Mouse (Mus musculus): ENCODE measurements around the gene Afg3l1.
A peak's percentile ranks its signal among the peaks of the same experiment; 100 is the strongest.
"Not testable (repeated sequence)": the region's sequence is repeated elsewhere in the genome, so short reads cannot be mapped to it uniquely, and the experiment has no call there.

Gene Afg3l1

DNA sequence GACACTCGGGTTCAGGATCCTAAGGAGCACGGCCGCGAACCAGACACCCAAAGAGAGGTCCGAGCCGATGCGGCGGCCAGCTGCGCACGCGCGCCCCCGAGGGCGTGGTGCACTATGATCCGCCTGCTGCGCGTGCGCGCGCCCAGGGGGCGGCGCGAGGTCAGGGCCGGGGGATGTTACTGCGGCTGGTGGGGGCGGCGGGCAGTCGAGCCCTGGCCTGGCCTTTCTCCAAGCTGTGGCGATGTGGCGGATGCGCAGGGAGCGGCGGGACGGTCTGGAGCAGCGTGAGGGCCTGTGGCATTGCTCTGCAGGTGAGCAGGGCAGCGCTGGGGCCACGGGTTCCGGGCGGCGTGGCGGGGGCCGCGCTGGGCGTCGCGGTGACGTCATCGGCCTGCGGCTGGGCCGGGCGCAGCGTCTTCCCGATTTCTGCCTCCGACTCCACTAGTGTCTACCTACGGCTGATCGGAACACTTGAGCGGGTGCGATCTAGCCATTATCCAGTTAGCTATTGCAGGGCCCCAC is at the start of gene Afg3l1:
Gene Afg3l1 (plus strand): TSS at position 167 of the 522 bp plus-strand sequence.
- peak; percentile 89 to 91 for DNase-seq (ENCODE audit: low spot score in 2 of 2)

DNA sequence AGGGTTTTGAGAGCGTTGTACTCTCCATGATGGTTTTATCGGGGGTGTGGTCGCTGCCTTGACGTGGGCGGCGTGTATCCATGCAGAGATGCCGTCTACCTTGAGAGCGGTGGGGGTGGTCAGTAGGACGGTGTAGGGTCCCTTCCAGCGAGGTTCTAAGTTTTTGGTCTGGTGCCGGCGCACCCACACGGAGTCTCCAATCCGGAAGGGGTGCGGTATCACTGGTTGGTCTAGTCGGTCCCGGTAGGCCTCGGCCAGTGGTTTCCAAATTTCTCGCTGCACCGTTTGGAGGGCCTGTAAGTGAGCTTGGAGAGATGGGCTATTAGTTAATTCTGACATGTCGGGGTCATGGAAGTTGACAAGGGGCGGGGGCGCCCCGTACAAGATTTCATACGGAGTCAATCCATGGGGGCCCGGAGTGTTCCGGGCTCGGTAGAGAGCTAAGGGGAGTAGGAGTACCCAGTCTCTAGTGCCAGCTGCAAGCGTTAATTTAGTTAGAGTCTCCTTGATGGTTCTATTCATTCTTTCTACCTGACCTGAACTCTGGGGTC is 49.3 kb upstream of the Afg3l1 start:
- no peak for DNase-seq (ENCODE audit: low spot score in 2 of 2)

DNA sequence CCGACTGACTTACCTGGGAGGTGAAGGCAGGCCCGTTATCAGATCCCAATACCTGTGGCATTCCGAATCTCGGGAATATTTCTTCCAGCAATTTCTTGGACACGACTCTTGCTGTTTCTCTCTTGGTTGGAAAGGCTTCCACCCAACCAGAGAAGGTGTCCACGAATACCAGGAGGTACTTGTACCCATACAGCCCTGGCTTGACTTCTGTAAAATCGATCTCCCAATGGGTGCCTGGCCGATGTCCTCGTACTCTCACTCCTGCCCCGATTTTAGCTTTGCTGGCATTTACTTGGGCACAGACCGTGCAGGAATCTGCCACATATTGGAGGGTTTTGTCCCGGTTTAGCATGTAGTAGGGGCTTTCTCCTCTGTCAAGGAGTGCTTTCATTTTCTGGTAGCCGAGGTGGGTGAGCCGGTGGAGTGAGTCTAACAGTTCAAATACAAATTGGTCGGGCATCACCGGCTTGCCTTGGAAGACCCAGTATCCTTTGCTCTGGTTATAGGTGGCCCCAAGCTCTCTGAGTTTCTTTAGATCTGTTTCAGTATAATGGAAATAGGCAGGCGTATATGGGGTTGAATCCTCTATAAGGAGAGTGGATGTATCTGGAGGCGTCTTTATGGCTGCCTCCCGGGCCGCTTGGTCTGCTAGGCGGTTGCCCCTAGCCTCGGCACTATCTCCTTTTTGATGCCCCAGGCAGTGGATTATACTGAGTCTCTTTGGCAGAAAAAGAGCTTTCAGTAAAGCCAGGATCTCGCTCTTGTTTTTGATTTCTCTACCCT is 48.6 kb upstream of the Afg3l1 start:
- no peak for DNase-seq (ENCODE audit: low spot score in 2 of 2)

DNA sequence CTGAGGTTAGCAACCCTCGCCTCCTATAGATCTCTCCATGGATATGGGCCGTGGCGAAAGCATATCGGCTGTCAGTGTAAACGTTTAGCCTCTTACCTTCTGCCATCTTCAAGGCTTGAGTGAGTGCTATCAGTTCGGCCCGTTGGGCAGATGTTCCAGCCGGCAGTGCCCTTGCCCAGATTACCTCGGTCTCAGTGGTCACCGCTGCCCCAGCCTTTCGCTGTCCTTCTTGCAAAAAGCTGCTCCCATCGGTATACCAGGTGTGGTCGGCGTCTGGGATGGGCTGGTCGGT is 48.0 kb upstream of the Afg3l1 start:
- not testable (repeated sequence) for DNase-seq (ENCODE audit: low spot score in 2 of 2)

DNA sequence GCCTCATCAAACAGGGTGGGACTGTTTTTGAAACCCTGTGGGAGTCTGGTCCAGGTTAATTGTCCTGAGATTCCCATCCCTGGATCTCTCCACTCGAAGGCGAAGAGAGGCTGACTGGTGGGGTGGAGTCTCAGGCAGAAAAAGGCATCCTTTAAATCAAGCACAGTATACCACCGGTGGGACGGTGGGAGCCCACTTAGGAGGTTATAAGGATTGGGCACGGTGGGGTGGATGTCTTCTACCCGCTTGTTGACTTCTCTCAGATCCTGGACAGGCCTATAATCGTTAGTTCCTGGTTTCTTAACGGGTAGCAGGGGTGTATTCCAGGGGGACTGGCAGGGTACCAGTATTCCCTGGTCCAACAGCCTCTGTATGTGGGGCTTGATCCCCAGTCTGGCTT is 46.8 kb upstream of the Afg3l1 start:
- DNase-seq (ENCODE audit: low spot score in 2 of 2): not testable (repeated sequence)

DNA sequence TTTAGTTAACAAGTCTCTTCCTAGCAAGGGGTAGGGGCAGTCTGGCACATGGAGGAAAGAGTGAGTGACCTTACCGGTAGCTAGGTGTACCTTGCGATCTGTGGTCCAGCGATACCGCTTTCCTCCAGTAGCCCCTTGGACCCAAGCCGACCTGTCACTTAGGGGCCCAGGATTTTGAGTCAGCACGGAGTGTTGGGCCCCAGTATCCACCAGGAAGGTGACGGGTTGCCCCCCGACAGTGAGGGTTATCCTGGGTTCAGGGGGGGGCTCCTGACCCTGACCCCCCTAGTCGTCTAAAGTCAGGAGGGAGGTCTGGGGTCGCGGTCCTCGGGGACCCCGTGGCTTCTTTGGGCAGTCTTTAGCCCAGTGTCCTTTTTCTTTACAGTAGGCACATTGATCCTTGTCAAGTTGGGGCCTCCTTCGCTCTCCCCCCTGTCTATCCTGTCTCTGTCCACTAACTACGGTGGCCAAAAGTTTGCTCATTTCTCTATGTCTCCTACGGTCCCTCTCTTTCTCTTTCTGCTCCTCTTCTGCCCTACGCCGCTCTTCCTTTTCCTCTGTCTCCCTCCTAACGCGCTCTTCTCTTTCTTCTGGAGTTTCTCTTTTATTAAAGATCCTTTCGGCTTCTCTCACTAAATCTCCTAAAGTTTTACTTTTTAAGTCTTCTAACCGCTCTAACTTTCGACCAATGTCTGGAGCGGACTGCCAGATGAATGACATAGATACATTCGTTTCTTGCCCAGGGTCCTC is 45.9 kb upstream of the Afg3l1 start:
- DNase-seq (ENCODE audit: low spot score in 2 of 2): no peak

DNA sequence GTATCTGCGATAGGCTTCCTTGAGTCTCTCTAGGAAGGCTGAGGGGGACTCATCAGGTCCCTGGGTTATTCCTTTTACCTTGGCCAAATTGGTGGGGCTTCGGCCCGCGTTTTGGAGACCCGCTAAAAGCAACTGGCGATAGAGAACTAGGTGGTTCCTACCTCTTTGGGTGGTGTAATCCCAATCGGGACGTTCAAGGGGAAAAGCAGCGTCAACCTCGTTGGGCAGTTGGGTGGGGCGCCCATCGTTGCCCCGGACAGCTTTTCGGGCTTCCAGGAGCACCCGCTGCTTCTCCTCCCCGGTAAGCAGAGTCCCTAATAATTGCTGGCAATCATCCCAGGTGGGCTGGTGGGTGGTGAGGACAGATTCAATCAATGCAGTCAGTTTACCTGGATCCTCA is 45.3 kb upstream of the Afg3l1 start:
- DNase-seq (ENCODE audit: low spot score in 2 of 2): no peak

DNA sequence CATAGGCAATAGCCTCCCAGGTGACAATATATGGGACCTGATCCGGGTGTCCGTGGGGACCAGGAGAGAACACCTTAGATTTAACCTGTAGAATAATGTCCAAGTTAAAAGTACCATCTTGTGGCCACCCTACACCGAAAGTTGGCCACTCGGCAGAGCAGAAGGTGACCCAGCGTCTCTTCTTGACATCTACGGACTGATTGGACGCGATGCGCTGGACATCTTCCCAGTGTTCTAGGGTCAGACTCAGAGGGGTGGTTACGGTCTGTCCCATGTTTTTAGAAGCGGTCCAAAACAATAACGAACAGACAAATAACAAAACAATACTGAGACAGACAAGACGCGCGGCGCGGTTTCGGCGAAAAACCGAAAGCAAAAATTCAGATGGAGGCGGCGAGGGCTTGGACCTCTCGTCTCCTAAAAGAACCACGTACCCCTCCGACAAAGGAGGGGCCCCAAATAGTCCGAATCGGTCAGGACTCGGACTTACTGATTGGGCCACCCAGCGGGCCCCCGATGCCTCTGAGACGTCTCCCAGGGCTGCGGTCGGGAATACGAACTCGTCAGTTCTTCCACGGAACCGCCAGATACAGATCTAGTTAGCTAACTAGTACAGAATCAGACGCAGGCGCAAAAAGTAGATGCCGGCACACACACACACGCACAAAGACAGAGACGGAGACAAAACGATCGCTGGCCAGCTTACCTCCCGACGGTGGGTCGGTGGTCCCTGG is 44.3 kb upstream of the Afg3l1 start:
- DNase-seq (ENCODE audit: low spot score in 2 of 2): not testable (repeated sequence)

DNA sequence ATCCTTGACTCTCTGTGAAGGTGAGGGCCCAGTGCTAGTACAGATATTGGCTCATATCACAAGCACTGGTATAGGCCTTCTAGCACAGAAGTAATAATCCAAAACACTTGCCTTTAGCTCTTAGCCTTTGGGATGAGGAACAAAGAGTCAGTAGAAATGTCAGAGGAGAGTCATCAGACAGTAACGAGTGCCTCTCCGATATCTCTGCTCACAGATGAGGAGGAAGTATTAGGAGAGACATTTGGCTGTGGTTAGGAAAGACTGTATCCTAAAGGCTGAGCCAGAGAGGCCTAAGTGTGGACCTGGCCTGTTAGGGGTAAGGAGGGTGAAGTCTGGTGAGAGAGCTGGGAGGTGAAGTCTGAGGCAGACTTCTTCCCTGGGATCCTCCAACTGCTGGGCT is 35.9 kb upstream of the Afg3l1 start:
- no peak for DNase-seq (ENCODE audit: low spot score in 2 of 2)

DNA sequence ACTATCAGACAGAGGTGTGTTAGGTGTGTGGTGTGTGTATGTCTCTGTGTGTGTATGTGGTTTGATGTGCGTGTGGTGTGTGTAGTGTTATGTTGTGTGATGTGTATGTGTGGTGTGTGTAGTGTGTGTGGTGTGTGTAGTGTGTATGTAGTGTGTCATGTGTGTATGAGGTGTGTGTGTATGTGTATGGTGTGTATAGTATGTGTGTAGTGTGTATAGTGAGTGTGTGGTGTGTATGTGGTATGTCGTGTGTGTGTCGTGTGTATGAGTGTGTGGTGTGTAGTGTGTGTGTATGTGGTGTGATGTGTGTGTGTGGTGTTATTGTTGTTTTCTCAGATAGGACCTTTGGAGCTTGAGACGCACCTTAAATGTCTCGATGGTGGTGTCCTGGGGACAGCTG is 35.4 kb upstream of the Afg3l1 start:
- DNase-seq (ENCODE audit: low spot score in 2 of 2): no peak

DNA sequence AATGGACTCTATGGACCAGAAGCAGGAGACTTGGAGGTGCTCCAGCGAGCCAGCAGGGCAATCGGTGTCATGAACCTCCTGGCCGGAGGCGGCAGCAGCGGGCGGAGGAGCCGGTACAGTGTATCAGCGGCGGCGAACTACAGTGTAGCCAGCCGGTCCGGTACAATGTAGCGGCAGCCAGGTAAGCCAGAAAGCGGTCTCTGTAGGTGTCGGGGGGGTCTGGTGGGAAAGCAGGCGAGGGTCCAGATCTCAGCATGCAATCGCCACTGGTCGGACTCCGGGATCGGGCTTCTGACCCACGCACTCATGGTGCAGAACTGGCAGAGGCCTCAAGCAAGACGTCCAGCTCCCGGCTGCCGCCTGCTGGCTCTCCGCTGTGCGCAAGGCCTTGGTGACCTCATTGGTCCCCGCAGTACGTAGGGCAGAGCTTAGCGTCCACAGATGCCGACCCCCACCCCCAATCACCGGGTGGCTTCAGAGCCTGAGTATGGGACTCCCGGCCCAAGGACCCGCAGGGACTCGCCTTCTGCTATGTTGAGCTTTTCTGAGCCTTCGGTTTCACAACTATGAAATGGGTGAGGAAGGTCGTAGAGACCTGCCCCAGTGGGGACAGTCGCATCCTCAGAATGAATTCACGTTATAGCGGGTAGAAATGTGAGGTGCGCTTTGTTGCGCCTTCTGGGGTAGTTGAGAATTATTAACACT is 34.7 kb upstream of the Afg3l1 start:
- DNase-seq (ENCODE audit: low spot score in 2 of 2): peak; percentile 88 to 89

DNA sequence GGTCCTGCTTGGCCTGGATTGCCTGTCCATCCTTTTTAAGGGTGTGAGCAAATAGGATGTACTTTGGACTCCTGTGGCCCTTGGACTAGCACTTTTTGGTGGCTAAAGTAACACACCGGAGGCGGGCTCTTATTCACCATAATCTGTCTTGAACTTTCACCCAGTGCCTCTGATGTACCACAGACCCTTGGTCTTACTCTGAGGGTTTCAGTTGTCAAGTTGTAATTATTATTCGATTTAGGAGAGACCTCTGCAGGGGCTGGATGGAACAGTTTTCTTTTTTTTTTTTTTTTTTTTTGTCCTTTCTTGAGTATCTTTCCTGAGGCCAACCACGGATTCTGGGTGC is 34.2 kb upstream of the Afg3l1 start:
- no peak for DNase-seq (ENCODE audit: low spot score in 2 of 2)

DNA sequence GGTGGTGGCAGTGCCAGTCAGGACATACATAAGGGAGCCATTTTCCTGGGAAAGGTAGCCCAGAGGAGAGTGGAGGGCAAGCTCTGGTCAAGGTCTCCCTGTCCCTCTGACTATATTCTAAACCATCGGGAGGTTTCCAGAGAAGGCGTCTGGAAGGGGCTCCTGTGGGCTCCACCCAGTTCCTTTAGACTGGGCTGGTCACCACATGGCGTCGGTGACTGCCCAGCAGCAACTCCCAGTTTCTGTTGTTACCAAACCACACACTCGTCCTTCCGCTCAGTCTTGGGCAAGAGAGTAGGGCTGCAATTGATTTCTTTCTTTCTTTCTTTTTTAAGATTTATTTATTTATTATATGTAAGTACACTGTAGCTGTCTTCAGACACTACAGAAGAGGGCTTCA is 33.6 kb upstream of the Afg3l1 start:
- no peak for DNase-seq (ENCODE audit: low spot score in 2 of 2)

DNA sequence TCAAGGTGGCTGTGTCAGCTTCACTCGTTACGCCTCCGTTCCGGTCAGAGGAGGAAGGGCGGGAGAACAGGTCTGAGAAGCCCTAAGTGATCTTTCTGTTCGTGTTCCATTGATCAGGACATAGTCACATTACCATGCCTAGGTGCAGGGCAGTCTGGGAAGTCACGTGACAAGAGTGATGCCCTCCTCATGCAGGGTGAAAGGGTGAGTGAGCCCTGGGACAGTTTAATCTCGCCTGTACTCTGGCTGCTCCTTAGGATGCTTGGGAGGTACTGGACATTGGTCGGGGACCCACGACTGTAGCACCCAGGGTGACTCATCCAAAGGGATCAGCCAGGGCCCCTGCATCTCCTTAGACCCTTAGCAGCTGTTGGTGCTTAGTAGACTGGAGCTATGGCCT is 31.7 kb upstream of the Afg3l1 start:
- DNase-seq (ENCODE audit: low spot score in 2 of 2): no peak

DNA sequence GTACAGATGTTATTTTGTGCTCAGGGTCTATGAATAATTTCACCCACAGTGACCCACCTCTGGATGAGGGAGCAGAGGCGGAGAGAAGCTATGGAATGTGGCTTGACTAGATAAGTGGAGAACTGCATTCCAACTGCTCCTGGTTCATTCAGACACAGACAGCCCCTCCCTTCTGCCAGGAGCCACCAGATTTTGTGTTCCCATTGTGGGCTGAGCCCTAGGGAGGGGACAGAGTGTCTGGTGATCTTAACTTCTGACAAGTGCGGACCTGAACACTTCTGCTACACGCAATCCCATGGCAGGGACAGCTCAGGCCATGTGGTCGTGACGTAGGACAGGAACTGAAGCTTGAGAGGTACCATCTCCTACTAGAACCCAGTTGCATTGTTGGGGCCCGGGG is 30.9 kb upstream of the Afg3l1 start:
- DNase-seq (ENCODE audit: low spot score in 2 of 2): no peak

DNA sequence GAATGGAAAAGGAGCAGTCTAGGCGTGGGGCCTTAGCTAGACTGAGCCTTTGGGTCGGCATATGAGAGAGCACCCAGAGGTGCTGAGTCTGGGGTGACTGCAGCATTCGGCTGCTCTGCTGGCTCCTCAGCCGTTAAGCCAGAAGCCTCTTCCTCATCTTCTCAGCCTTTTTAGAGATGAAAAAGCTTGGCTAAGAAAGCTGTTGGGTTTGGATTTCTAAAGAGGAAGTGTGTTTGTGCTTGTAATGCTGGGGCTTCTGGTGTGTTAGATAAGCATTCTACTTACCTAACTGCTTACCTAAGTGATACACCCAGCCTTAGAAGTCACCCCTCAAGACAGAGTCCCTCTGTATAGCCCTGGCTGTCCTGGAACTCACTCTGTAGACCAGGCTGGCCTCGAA is 26.9 kb upstream of the Afg3l1 start:
- DNase-seq (ENCODE audit: low spot score in 2 of 2): no peak

DNA sequence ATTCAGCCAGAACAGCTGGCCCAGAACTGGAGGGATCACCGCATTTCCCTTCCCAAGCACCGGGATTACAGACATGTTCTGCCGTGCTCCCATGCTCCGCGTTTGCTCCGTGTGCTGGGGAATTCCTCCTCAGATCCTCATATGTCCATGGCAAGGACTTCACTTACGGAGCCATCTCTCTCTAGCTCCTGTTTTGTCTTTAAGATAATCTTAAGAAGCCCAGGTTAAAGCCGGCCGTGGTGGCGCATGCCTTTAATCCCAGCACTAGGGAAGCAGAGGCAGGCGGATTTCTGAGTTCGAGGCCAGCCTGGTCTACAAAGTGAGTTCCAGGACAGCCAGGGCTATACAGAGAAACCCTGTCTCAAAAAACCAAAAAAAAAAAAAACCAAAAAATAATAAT is 26.0 kb upstream of the Afg3l1 start:
- not testable (repeated sequence) for DNase-seq (ENCODE audit: low spot score in 2 of 2)

DNA sequence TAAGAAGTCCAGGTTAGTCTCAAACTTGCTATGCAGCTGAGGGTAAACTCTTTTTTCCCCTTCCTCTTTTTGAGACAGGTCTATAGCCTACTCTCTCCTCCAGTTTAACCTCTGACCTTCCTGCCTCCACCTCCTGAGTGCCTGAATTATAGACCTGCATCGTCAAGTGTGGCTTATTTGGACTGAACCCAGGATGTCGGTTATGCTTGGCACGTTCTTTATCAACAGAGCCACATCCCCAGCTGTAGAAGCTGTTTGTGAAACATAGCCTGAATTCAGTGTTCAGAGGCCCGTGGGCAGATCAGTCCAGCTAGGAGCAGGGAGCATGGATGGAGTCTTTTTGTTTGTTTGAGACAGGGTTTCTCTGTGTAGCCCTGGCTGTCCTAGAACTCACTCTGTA is 25.6 kb upstream of the Afg3l1 start:
- DNase-seq (ENCODE audit: low spot score in 2 of 2): no peak

DNA sequence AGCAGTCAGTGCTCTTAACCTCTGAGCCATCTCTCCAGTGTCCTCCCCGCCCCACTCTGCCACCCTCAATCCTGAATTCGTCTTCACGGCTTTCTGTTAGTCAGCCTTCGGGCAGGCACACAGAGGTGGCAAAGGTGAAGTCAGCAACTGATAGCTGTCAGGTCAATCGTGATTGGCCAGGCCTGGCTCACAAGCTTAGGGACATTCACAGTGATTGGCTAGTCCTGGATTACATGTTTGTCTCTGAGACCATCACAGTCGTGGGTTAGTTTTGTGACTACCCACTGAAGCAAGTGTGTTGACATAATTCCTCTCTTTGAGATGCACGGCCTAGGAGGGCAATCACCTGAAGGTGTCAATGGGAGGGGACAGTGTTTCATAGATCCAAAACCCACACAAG is 24.4 kb upstream of the Afg3l1 start:
- no peak for DNase-seq (ENCODE audit: low spot score in 2 of 2)

DNA sequence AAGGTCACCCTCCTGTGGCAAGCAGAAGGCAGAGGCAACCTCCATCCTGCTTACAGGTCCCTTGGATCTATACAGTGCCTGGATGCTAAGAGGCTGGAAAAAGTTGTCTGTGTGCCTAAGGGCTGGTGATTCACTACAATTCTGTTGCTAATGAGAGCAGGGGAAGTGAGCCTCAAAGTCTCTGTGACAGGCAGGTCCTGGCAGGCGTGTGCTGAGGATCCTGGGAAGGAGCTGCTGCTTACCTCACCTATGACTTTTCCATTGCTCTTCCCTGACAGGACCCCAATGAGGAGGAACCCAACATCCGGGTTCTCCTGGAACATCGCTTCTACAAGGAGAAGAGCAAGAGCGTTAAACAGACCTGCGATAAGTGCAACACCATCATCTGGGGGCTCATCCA is 23.8 kb upstream of the Afg3l1 start:
- DNase-seq (ENCODE audit: low spot score in 2 of 2): no peak

DNA sequence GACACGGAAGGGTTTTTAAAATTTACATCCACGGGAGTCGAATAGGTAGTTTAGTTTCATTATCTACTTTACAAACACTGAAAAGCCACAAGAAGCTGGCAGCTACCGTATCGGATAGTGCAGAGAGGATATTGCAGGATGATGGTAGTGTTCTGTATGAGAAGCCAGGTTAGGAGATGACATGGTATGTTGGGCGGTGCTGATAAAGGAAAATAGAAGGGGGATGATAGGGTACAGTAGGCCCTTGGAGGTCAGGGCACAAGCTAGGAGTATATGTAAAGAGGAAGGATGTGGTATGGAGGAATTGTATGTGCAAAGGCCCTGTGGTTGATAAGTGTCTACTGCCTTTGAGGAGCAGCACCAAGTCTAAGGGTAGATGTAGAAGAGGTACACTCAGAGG is 23.1 kb upstream of the Afg3l1 start:
- no peak for DNase-seq (ENCODE audit: low spot score in 2 of 2)

DNA sequence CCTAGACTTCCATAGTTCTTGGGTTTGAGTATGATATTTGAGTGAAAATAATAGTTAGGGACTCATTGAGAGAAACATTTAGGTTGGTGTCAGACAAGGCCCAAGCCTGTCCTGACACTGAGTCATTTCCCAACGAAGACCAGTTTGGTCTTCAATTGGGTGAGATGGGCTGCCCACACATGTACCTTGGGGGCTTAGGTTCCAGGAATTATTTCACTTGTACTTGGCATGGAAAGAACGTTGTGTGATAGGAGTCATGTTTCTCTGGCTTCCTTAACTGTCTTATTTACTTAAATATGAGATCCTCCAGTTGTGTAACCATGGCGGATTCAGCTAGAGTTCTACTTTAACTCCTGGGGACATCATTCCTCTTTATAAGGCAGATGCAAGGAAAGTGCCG is 14.1 kb upstream of the Afg3l1 start:
- DNase-seq (ENCODE audit: low spot score in 2 of 2): no peak
